Mouse (Mus musculus): ENCODE results near the gene Zdhhc11. TPM values are rescaled to one million over a fixed set of nuclear protein-coding genes. Genes with fewer than 3 reads are reported as not detected.

Zdhhc11 gene
- total and polyA plus RNA-seq, 3 experiments = not detected

- TF ChIP-seq POLR2A (IDR thresholded peaks at IDR 0.05; ENCODE audit: insufficient read depth, low read depth, low read length) (no peak), CTCF (IDR thresholded peaks at IDR 0.05) (no peak), EP300 (IDR thresholded peaks at IDR 0.05; ENCODE audit: insufficient read depth, low read depth, low read length) (no peak)
- no peaks in the 10 kb centered on the region for H3K36me3 ChIP-seq (ENCODE audit: control insufficient read depth, insufficient read depth, low read length)
- intact Hi-C loops (cut with DNase I) = no loop called here
These were observed 19.0 kb upstream of the Zdhhc11 start for GRCm38 (mm10) chr13:73944606-73945005.

GRCm38 (mm10) chr13:73953551-73954130, 10.0 kb upstream of the Zdhhc11 start:
- Histone ChIP-seq H3K4me1 (ENCODE audit: control insufficient read depth, insufficient read depth, low read length) (no peaks in the 10 kb centered on the region), H3K27ac (no peak overlapping the region), H3K27me3 (ENCODE audit: control insufficient read depth, insufficient read depth, low read length) (no peaks in the 10 kb centered on the region), H3K36me3 (ENCODE audit: control insufficient read depth, insufficient read depth, low read length) (no peaks in the 10 kb centered on the region; the same call in 1 of the 2 replicates), H3K79me2 (replicated peaks; ENCODE audit: control insufficient read depth, insufficient read depth, low read length) (no peaks in the 10 kb centered on the region), H3K4me3 (no peak overlapping the region), H3K9ac (ENCODE audit: low read depth, low read length) (no peak overlapping the region)
- WGBS = 91% methylated on average over 1 of the region's 1 CpGs
- intact Hi-C loops (cut with DNase I) = no loop called here
- no peak for TF ChIP-seq POLR2A (IDR thresholded peaks at IDR 0.05; ENCODE audit: insufficient read depth, low read depth, low read length)
- no peak for TF ChIP-seq CTCF (IDR thresholded peaks at IDR 0.05)
- TF ChIP-seq EP300 (IDR thresholded peaks at IDR 0.05; ENCODE audit: insufficient read depth, low read depth, low read length) = no peak
- no peak for DNase-seq

More at GRCm38 (mm10) chr13:73944606-73945005, 19.0 kb upstream of the Zdhhc11 start:
- Histone ChIP-seq H3K27me3 (ENCODE audit: control insufficient read depth, insufficient read depth, low read length) (no peaks in the 10 kb centered on the region), H3K4me1 (ENCODE audit: control insufficient read depth, insufficient read depth, low read length) (no peaks in the 10 kb centered on the region), H3K9ac (ENCODE audit: low read depth, low read length) (no peak overlapping the region), H3K4me3 (no peak overlapping the region), H3K27ac (no peak overlapping the region), H3K79me2 (replicated peaks; ENCODE audit: control insufficient read depth, insufficient read depth, low read length) (no peaks in the 10 kb centered on the region)
- DNase-seq = no peak
- 96% methylated on average over 9 of the region's 9 CpGs for whole genome bisulfite sequencing

- Histone ChIP-seq H3K4me3 (no peak overlapping the region), H3K36me3 (ENCODE audit: control insufficient read depth, insufficient read depth, low read length) (no peaks in the 10 kb centered on the region; the same call in 1 of the 2 replicates), H3K27me3 (ENCODE audit: control insufficient read depth, insufficient read depth, low read length) (no peaks in the 10 kb centered on the region), H3K79me2 (replicated peaks; ENCODE audit: control insufficient read depth, insufficient read depth, low read length) (no peaks in the 10 kb centered on the region), H3K27ac (no peak overlapping the region), H3K9ac (ENCODE audit: low read depth, low read length) (no peak overlapping the region), H3K4me1 (ENCODE audit: control insufficient read depth, insufficient read depth, low read length) (no peaks in the 10 kb centered on the region)
- TF ChIP-seq POLR2A (IDR thresholded peaks at IDR 0.05; ENCODE audit: insufficient read depth, low read depth, low read length) (no peak), CTCF (IDR thresholded peaks at IDR 0.05) (no peak), EP300 (IDR thresholded peaks at IDR 0.05; ENCODE audit: insufficient read depth, low read depth, low read length) (no peak)
- WGBS = 73% methylated on average over 6 of the region's 6 CpGs
- no peak for DNase-seq
- intact Hi-C loops (cut with DNase I) = no loop called here
These were observed 9.0 kb upstream of the Zdhhc11 start for GRCm38 (mm10) chr13:73954666-73955065.

- Histone ChIP-seq H3K4me3 (no peak overlapping the region), H3K27ac (no peak overlapping the region), H3K36me3 (ENCODE audit: control insufficient read depth, insufficient read depth, low read length) (no peaks in the 10 kb centered on the region; the same call in 1 of the 2 replicates), H3K27me3 (ENCODE audit: control insufficient read depth, insufficient read depth, low read length) (no peaks in the 10 kb centered on the region), H3K4me1 (ENCODE audit: control insufficient read depth, insufficient read depth, low read length) (no peaks in the 10 kb centered on the region), H3K79me2 (replicated peaks; ENCODE audit: control insufficient read depth, insufficient read depth, low read length) (no peaks in the 10 kb centered on the region), H3K9ac (ENCODE audit: low read depth, low read length) (no peak overlapping the region)
- DNase-seq = no peak
- TF ChIP-seq EP300 (IDR thresholded peaks at IDR 0.05; ENCODE audit: insufficient read depth, low read depth, low read length) (no peak), CTCF (IDR thresholded peaks at IDR 0.05) (no peak), POLR2A (IDR thresholded peaks at IDR 0.05; ENCODE audit: insufficient read depth, low read depth, low read length) (no peak)
- intact Hi-C loops (cut with DNase I) = no loop called here
- 90% methylated on average over 5 of the region's 5 CpGs for WGBS
These were observed 8.1 kb upstream of the Zdhhc11 start for GRCm38 (mm10) chr13:73955531-73955930.

- no peak for DNase-seq
- Histone ChIP-seq H3K36me3 (ENCODE audit: control insufficient read depth, insufficient read depth, low read length) (no peaks in the 10 kb centered on the region; the same call in 1 of the 2 replicates), H3K27me3 (ENCODE audit: control insufficient read depth, insufficient read depth, low read length) (no peaks in the 10 kb centered on the region), H3K9ac (ENCODE audit: low read depth, low read length) (no peak overlapping the region), H3K4me3 (no peak overlapping the region), H3K4me1 (ENCODE audit: control insufficient read depth, insufficient read depth, low read length) (no peaks in the 10 kb centered on the region), H3K79me2 (replicated peaks; ENCODE audit: control insufficient read depth, insufficient read depth, low read length) (no peaks in the 10 kb centered on the region), H3K27ac (no peak overlapping the region)
- 76% methylated on average over 10 of the region's 10 CpGs for WGBS
- no peak for TF ChIP-seq POLR2A (IDR thresholded peaks at IDR 0.05; ENCODE audit: insufficient read depth, low read depth, low read length)
- no peak for TF ChIP-seq CTCF (IDR thresholded peaks at IDR 0.05)
- no peak for TF ChIP-seq EP300 (IDR thresholded peaks at IDR 0.05; ENCODE audit: insufficient read depth, low read depth, low read length)
- intact Hi-C loops (cut with DNase I) = loop anchor here (10.0 kb wide), 1 partner anchor 215 kb away; no protein-coding TSS in a partner anchor
These were observed 3.5 kb upstream of the Zdhhc11 start for GRCm38 (mm10) chr13:73960117-73960652.

- TF ChIP-seq EP300 (IDR thresholded peaks at IDR 0.05; ENCODE audit: insufficient read depth, low read depth, low read length) = 0 out of 2 replicates have a peak, but pooled peaks have one; percentile 22
- no peak for TF ChIP-seq POLR2A (IDR thresholded peaks at IDR 0.05; ENCODE audit: insufficient read depth, low read depth, low read length)
- TF ChIP-seq CTCF (IDR thresholded peaks at IDR 0.05) = peak; percentile 55
- Histone ChIP-seq H3K79me2 (replicated peaks; ENCODE audit: control insufficient read depth, insufficient read depth, low read length) (no peaks in the 10 kb centered on the region), H3K27me3 (ENCODE audit: control insufficient read depth, insufficient read depth, low read length) (no peaks in the 10 kb centered on the region), H3K9ac (ENCODE audit: low read depth, low read length) (no peak overlapping the region), H3K4me3 (no peak overlapping the region), H3K4me1 (ENCODE audit: control insufficient read depth, insufficient read depth, low read length) (no peaks in the 10 kb centered on the region), H3K36me3 (ENCODE audit: control insufficient read depth, insufficient read depth, low read length) (no peaks in the 10 kb centered on the region; the same call in 1 of the 2 replicates), H3K27ac (no peak overlapping the region)
- WGBS = 71% methylated on average over 4 of the region's 4 CpGs
- intact Hi-C loops (cut with DNase I) = loop anchor here (10.0 kb wide), 1 partner anchor 214 kb away; no protein-coding TSS in a partner anchor
- no peak for DNase-seq
These were observed 2.5 kb upstream of the Zdhhc11 start for GRCm38 (mm10) chr13:73961177-73961576.
